Mouse (Mus musculus): ENCODE data around the gene Sec61a2.

Sec61a2 gene

GRCm38 (mm10) chr2:5894843-5895570, at the start of gene Sec61a2:
TSS of gene Sec61a2 (minus strand) at chr2:5895432.
- peak; percentile 93 for DNase-seq (ENCODE audit: extremely low read depth, insufficient read length, low spot score)

GRCm38 (mm10) chr2:5943071-5943470, 47.8 kb upstream of the Sec61a2 start:
- no peak for DNase-seq (ENCODE audit: extremely low read depth, insufficient read length, low spot score)

- DNase-seq (ENCODE audit: extremely low read depth, insufficient read length, low spot score), result no peak
Measured at GRCm38 (mm10) chr2:5942416-5943032, 47.3 kb upstream of the Sec61a2 start, which contains the start of gene Dhtkd1. TSS of gene Dhtkd1 (minus strand) at chr2:5942792.

GRCm38 (mm10) chr2:5941861-5942415, 46.7 kb upstream of the Sec61a2 start:
- DNase-seq (ENCODE audit: extremely low read depth, insufficient read length, low spot score), result no peak

- no peak for DNase-seq (ENCODE audit: extremely low read depth, insufficient read length, low spot score)
Measured at GRCm38 (mm10) chr2:5940936-5941335, 45.7 kb upstream of the Sec61a2 start.

GRCm38 (mm10) chr2:5939911-5940310, 44.7 kb upstream of the Sec61a2 start:
- no peak for DNase-seq (ENCODE audit: extremely low read depth, insufficient read length, low spot score)

- no peak for DNase-seq (ENCODE audit: extremely low read depth, insufficient read length, low spot score)
Measured at GRCm38 (mm10) chr2:5939319-5939718, 44.1 kb upstream of the Sec61a2 start.

GRCm38 (mm10) chr2:5936550-5936949, 41.3 kb upstream of the Sec61a2 start:
- no peak for DNase-seq (ENCODE audit: extremely low read depth, insufficient read length, low spot score)

GRCm38 (mm10) chr2:5936068-5936467, 40.8 kb upstream of the Sec61a2 start:
- DNase-seq (ENCODE audit: extremely low read depth, insufficient read length, low spot score), result no peak

GRCm38 (mm10) chr2:5934936-5935335, 39.7 kb upstream of the Sec61a2 start:
- no peak for DNase-seq (ENCODE audit: extremely low read depth, insufficient read length, low spot score)

- DNase-seq (ENCODE audit: extremely low read depth, insufficient read length, low spot score), result no peak
Measured at GRCm38 (mm10) chr2:5931938-5932337, 36.7 kb upstream of the Sec61a2 start.

GRCm38 (mm10) chr2:5930291-5931054, 35.2 kb upstream of the Sec61a2 start:
- DNase-seq (ENCODE audit: extremely low read depth, insufficient read length, low spot score), result no peak

GRCm38 (mm10) chr2:5929793-5930192, 34.6 kb upstream of the Sec61a2 start:
- no peak for DNase-seq (ENCODE audit: extremely low read depth, insufficient read length, low spot score)

- no peak for DNase-seq (ENCODE audit: extremely low read depth, insufficient read length, low spot score)
Measured at GRCm38 (mm10) chr2:5927481-5927880, 32.2 kb upstream of the Sec61a2 start.

- no peak for DNase-seq (ENCODE audit: extremely low read depth, insufficient read length, low spot score)
Measured at GRCm38 (mm10) chr2:5923786-5924185, 28.6 kb upstream of the Sec61a2 start.

GRCm38 (mm10) chr2:5922823-5923222, 27.6 kb upstream of the Sec61a2 start:
- no peak for DNase-seq (ENCODE audit: extremely low read depth, insufficient read length, low spot score)

GRCm38 (mm10) chr2:5911282-5911965, 16.2 kb upstream of the Sec61a2 start:
- DNase-seq (ENCODE audit: extremely low read depth, insufficient read length, low spot score), result no peak

- peak; percentile 22 for DNase-seq (ENCODE audit: extremely low read depth, insufficient read length, low spot score)
Measured at GRCm38 (mm10) chr2:5906625-5907024, 11.4 kb upstream of the Sec61a2 start.

- no peak for DNase-seq (ENCODE audit: extremely low read depth, insufficient read length, low spot score)
Measured at GRCm38 (mm10) chr2:5906092-5906491, 10.9 kb upstream of the Sec61a2 start.

- no peak for DNase-seq (ENCODE audit: extremely low read depth, insufficient read length, low spot score)
Measured at GRCm38 (mm10) chr2:5900145-5900544, 4.9 kb upstream of the Sec61a2 start.

- peak; percentile 25 for DNase-seq (ENCODE audit: extremely low read depth, insufficient read length, low spot score)
Measured at GRCm38 (mm10) chr2:5894296-5894695, 936 bp downstream of the Sec61a2 start.
